Mouse (Mus musculus) left cerebral cortex, postnatal 10 days (tissue): ENCODE results near the gene Sema7a. TPM values are rescaled to one million over a fixed set of nuclear protein-coding genes. Genes with fewer than 3 reads are reported as not detected.

ENCODE experiments used
- DNase-seq, 2 experiments: peaks; one replicate each; pipeline ENCODE4 v3.0.0; 2021 to 2022; ENCODE audit warnings: low spot score in 2 of 2, mixed read lengths in 1 of 2; ENCODE audit errors: extremely low spot score in 1 of 2
- intact Hi-C: fragments of 180-260 bp; cut with DNase I; formaldehyde crosslinking; loops from one replicate; pipeline ENCODE4 v1.15.1; 2025
- total RNA-seq, 2 experiments: library from RNA; stranded (reverse); gene quantifications; 2 replicates each; pipeline ENCODE4 v1.2.3; 2021

The Sema7a gene
- total RNA-seq, 2 experiments from 2014 or later = 127 to 132 TPM

DNA sequence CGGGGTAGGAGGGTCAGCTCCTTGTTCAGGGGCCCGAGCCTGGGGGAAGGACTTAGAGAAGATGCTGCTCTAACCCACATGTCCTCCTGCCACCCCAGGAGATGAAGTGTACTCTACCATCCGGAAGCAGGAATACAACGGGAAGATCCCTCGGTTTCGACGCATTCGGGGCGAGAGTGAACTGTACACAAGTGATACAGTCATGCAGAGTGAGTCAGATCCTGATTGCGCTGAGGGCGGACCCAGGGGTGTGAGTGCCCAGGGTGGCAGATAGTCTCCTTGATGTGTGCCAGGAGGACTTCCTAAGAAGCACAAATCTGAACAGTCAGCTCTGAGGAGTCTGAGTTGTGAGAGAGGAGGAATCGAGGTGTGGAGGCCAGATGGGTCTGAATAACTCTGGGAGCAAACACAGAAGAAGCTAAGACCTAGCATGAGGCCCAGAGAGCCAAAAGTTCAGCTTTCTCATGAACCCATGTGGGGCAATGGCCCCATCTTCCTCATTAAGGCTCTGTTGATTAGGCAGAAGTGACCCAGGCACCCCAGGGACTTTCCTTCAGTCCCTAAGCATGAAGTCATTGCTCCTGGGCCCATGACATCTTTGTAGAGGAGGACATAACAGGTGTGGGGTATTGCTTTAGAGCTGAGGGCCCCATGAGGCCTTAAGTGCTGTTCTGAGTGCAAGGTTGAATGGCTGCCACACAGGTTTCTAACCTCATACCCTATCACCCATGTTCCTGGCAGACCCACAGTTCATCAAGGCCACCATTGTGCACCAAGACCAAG, 15.2 kb downstream of the Sema7a start:
- DNase-seq = no peak
- intact Hi-C loops = no loop called here

DNA sequence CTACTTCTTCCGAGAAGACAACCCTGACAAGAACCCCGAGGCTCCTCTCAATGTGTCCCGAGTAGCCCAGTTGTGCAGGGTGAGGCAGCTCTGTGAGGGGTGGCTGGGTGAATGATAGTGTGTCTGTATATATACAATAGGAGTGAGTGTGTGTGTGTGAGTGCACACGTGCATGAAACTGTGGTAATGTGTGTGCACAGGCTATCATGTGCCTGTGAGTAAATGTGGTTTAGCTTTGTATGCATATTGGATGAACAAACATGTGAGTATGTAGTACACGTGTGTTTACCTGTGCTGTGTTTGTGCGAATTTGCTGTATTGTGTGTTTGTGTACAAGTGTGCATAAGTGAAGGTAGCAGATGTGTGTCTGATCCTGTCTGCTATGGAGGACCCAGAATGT, 15.9 kb downstream of the Sema7a start:
- DNase-seq = no peak
- intact Hi-C loops = no loop called here

GRCm38 (mm10) chr9:57956196-57956837, 16.4 kb downstream of the Sema7a start:
- no peak for DNase-seq
- intact Hi-C loops = no loop called here

- DNase-seq = no peak
- intact Hi-C loops = no loop called here
Measured at GRCm38 (mm10) chr9:57956838-57957236, 16.9 kb downstream of the Sema7a start.

DNA sequence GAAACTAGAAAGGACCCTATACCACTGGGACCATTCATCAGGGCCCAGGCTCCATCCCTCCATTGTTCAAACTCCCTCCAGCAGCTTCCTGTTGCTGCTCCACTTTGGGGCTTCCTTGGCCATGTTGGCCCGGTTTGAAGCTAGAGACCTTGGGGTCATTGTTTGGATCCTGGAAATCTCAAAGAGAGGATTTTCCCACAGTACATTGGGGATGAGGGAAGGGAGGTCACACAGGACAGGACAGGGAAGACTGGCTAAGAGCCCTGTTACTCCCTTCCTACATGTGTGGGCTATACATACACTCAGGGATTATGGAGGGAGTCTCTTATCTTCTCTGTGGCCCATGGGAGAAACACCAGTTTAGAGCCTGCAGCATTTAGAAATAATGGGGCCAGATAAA, 18.7 kb downstream of the Sema7a start:
- no peak for DNase-seq
- intact Hi-C loops = no loop called here

DNA sequence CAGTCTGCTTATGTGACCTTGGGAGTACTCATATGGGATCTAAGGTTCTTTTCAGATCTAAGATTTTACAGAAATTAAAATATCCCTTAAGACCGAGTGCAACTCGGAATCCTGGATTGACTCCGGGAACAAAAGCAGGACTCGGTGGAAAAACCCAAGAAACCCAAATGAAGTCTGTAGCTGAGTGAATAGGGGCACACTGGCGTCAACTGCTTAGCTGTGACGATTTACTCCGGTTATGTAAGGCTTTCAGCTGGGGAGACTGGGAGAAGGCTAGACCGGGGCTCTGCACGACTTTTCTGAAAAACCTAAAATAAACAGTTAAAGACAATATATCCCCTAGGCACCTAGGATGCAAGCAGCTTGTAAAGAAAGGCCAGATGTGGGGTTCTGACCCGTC, 19.5 kb downstream of the Sema7a start:
- DNase-seq = no peak
- intact Hi-C loops = no loop called here

GRCm38 (mm10) chr9:57959886-57960866, 20.3 kb downstream of the Sema7a start:
- DNase-seq = no peak
- intact Hi-C loops = no loop called here

DNA sequence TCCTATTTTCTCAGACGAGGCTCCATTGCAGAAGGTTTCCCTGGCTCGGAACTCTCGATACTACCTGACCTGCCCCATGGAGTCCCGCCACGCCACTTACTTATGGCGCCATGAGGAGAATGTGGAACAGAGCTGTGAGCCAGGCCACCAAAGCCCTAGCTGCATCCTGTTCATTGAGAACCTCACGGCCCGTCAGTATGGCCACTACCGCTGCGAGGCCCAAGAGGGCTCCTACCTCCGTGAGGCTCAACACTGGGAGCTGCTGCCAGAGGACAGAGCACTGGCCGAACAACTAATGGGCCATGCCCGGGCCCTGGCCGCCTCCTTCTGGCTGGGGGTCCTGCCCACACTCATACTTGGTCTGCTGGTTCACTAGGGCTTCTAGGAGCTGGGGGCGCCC, 21.3 kb downstream of the Sema7a start:
- DNase-seq = no peak
- intact Hi-C loops = no loop called here

DNA sequence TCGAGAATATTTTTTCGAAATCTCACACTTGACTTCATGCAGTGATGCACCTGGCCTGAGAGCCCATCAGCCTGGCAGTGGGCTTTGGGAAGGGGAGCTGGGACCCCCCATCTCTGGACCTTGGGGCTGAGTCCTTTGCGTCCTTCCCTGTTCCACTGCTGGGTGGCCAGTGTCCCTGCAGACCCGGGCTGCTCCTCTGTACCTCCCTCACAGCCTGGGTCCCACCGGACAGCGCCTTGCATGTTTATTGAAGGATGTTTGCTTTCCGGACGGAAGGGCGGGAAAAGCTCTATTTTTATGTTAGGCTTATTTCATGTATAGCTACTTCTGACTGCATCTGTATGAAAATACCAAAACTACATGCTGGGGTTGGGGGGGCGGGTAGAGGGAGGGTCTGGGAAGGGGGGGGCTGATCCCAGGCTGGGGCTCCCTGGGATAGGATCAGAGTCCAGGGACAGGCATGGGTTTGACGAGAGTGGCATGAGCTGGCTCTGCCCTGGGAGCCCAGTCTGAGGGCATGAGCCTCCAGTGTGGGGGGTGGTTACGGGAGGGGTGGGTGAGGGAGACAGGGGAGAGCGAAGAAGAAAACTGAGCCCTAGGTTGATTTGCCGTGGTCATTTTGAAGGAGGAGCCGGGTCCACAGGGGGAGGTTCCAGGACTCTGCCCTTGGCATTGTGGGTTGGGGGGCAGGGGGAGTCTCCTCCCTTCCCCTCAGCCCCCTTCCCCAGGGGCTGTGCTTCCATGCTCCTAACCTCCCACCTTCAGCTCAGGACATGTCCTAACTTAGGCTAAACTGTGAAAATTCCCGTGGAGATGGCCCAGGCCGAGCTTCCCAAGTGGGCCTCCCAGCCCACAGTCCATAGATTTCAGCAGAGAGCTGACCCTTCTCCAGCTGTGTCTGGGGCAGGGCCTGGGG, 22.2 kb downstream of the Sema7a start:
- intact Hi-C loops = no loop called here
- peak in 1 of 2 experiments; percentile 80 for DNase-seq

- DNase-seq = no peak
- intact Hi-C loops = no loop called here
Measured at GRCm38 (mm10) chr9:57963249-57963997, 23.5 kb downstream of the Sema7a start.

- intact Hi-C loops = no loop called here
- DNase-seq = no peak
Measured at GRCm38 (mm10) chr9:57963998-57964395, 24.1 kb downstream of the Sema7a start.

- intact Hi-C loops = no loop called here
Measured at GRCm38 (mm10) chr9:57964528-57965250, 24.8 kb downstream of the Sema7a start.

GRCm38 (mm10) chr9:57965281-57966185, 25.6 kb downstream of the Sema7a start:
- intact Hi-C loops = no loop called here
- DNase-seq = peak in 1 of 2 experiments; percentile 74

More at GRCm38 (mm10) chr9:57964528-57965250, 24.8 kb downstream of the Sema7a start:
- DNase-seq = no peak

- peak; percentile 49 to 75 for DNase-seq
- intact Hi-C loops = no loop called here
Measured at GRCm38 (mm10) chr9:57967237-57967960, 27.5 kb downstream of the Sema7a start.

DNA sequence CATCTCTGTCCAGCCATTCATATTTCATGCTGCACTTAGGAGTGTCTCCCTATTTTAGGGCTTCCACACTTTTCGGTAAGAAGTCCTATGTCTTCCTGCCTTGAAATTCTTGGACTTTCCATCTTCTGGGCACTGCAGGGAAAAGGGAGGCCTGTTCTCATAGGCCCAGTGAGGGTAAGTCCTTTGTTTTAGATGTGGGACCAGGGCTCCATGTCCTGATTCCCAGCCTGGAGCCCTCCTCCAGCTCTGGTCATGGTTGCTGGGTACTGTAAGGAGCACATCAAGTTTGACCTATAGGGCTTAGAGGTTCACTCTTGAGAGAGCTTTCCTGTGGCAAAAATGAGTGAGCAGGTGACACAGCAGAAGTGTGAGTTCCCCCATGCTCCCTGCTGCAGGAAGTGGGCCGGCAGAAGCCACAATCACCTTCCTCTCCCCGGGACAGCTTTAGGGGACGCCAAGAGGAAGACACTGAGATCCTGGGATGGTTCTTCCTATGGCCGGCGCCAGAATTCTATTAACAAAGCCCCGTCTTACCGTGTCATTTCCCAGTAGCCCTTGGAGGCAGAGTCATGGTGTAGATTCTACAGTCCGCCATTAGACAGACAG, 28.4 kb downstream of the Sema7a start:
- no peak for DNase-seq
- intact Hi-C loops = no loop called here
